Mouse (Mus musculus): ENCODE data around the gene Tie1. TPM values are rescaled to one million over a fixed set of nuclear protein-coding genes. Genes with fewer than 3 reads are reported as not detected.

The Tie1 gene
- polyA plus RNA-seq, 1 experiment = 21.7 TPM

Other genes with a start within 250 kb of the Tie1 start
- 67.7 and 98.4 TPM in 2 replicates for gene Ptprf, start 198.7 kb downstream of the Tie1 start, polyA plus RNA-seq (2012; rRNA removed)
- gene Szt2, start 80.8 kb downstream of the Tie1 start, polyA plus RNA-seq (2012; rRNA removed) = 13.4 and 20.7 TPM in 2 replicates
- gene Med8, start 80.7 kb downstream of the Tie1 start, polyA plus RNA-seq (2012; rRNA removed) = 61.8 and 80.6 TPM in 2 replicates
- gene Elovl1, start 62.0 kb downstream of the Tie1 start, polyA plus RNA-seq (2012; rRNA removed) = 167 and 193 TPM in 2 replicates
- gene Cdc20, start 52.7 kb downstream of the Tie1 start, polyA plus RNA-seq (2012; rRNA removed) = 5.5 and 7.2 TPM in 2 replicates
- 0.06 TPM in 2 replicates for gene Mpl, start 32.5 kb downstream of the Tie1 start, polyA plus RNA-seq (2012; rRNA removed)
- 11.7 and 15.8 TPM in 2 replicates for gene 2610528J11Rik, start 36.9 kb upstream of the Tie1 start, polyA plus RNA-seq (2012; rRNA removed)
- gene Tmem125, start 54.0 kb upstream of the Tie1 start, polyA plus RNA-seq (2012; rRNA removed) = 10.7 and 15.5 TPM in 2 replicates
- gene Cfap57, start 130.7 kb upstream of the Tie1 start, polyA plus RNA-seq (2012; rRNA removed) = 0.04 and 0.08 TPM in 2 replicates
- 63.4 and 72.6 TPM in 2 replicates for gene Ebna1bp2, start 130.7 kb upstream of the Tie1 start, polyA plus RNA-seq (2012; rRNA removed)
- not detected in 2 replicates for gene Olfr62, start 168.9 kb upstream of the Tie1 start, polyA plus RNA-seq (2012; rRNA removed)
- not detected in 2 replicates for gene Olfr1342, start 202.7 kb upstream of the Tie1 start, polyA plus RNA-seq (2012; rRNA removed)
- not detected in 2 replicates for gene Olfr1341, start 213.5 kb upstream of the Tie1 start, polyA plus RNA-seq (2012; rRNA removed)
- gene Olfr1340, start 230.1 kb upstream of the Tie1 start, polyA plus RNA-seq (2012; rRNA removed) = not detected in 2 replicates
- gene Olfr1339, start 242.1 kb upstream of the Tie1 start, polyA plus RNA-seq (2012; rRNA removed) = not detected in 2 replicates